Mouse (Mus musculus) CH12.LX (cell line): Measurements from ENCODE around the gene Plekha7. TPM values are rescaled to one million over a fixed set of nuclear protein-coding genes. Genes with fewer than 3 reads are reported as not detected.

Source experiments
- DNase-seq: peaks from one replicate; pipeline ENCODE4 v3.0.0-alpha.2; 2013; ENCODE audit errors: extremely low read depth
- H3K27ac ChIP-seq: 2 replicates; pipeline ENCODE4 v1.5.1; 2012; ENCODE audit warnings: low read depth, mild to moderate bottlenecking, control low read depth, moderate library complexity; ENCODE audit not compliant: insufficient read depth
- H3K27me3 ChIP-seq: replicated peaks from 2 replicates; pipeline ENCODE3; 2012; ENCODE audit warnings: inconsistent platforms
- H3K36me3 ChIP-seq, 2 experiments: replicated peaks in 1 of 2; 2 replicates each; pipeline versions ENCODE3 to v1.6.1; 2012; ENCODE audit warnings: inconsistent platforms in 1 of 2, low read length in 1 of 2, mild to moderate bottlenecking in 1 of 2, mixed read lengths in 1 of 2, moderate library complexity in 1 of 2; ENCODE audit not compliant: control insufficient read depth in 1 of 2, insufficient read depth in 1 of 2
- H3K4me1 ChIP-seq, 2 experiments: 2 replicates each; pipeline ENCODE4 v1.6.1; 2012; ENCODE audit warnings: inconsistent platforms in 1 of 2, moderate library complexity in 1 of 2; ENCODE audit not compliant: insufficient read depth in 2 of 2, control insufficient read depth in 1 of 2
- H3K4me2 ChIP-seq: 2 replicates; pipeline ENCODE4 v1.6.1; 2012; ENCODE audit warnings: low read depth, mild to moderate bottlenecking, control low read depth; ENCODE audit not compliant: poor library complexity, insufficient read depth, severe bottlenecking
- H3K4me3 ChIP-seq, 3 experiments: fragments of 150-350 bp in 1 of 3; sonication (generic) in 1 of 3; replicated peaks in 1 of 3; 2 replicates each; pipeline versions ENCODE3 to v1.5.1; 2011 to 2012; ENCODE audit warnings: low read depth in 2 of 3, low read length in 2 of 3, mild to moderate bottlenecking in 2 of 3, moderate library complexity in 2 of 3, control low read depth in 1 of 3, improper control_type of control experiment in 1 of 3, inconsistent platforms in 1 of 3, mixed read lengths in 1 of 3; ENCODE audit not compliant: poor library complexity in 1 of 3
- H3K79me2 ChIP-seq: replicated peaks from 2 replicates; pipeline ENCODE4 v1.6.1; 2012; ENCODE audit warnings: mild to moderate bottlenecking, moderate library complexity; ENCODE audit not compliant: control insufficient read depth, poor library complexity, insufficient read depth, severe bottlenecking; ENCODE audit errors: extremely low read depth
- H3K9ac ChIP-seq: 2 replicates; pipeline ENCODE4 v1.6.1; 2012; ENCODE audit warnings: low read depth, mild to moderate bottlenecking, control low read depth, moderate library complexity; ENCODE audit not compliant: insufficient read depth
- H3K9me3 ChIP-seq: replicated peaks from 2 replicates; pipeline ENCODE3; 2012; ENCODE audit warnings: low read length, inconsistent platforms, mixed read lengths
- BHLHE40 ChIP-seq: IDR thresholded peaks from 2 replicates; pipeline ENCODE4 v1.6.1; 2011; ENCODE audit warnings: mild to moderate bottlenecking, low read depth, low read length, improper control_type of control experiment
- CHD1 ChIP-seq: IDR thresholded peaks from 2 replicates; pipeline ENCODE4 v1.6.1; 2012; ENCODE audit warnings: low read depth, low read length, improper control_type of control experiment, inconsistent platforms
- CHD2 ChIP-seq: IDR thresholded peaks from 2 replicates; pipeline ENCODE4 v1.6.1; 2011; ENCODE audit warnings: low read length, improper control_type of control experiment
- CTCF ChIP-seq, 2 experiments: IDR thresholded peaks in 1 of 2; conservative IDR thresholded peaks in 1 of 2; 2 replicates each; pipeline ENCODE4 v1.5.1; 2011 to 2012; ENCODE audit warnings: low read depth in 2 of 2, low read length in 2 of 2, improper control_type of control experiment in 1 of 2, inconsistent platforms in 1 of 2, mild to moderate bottlenecking in 1 of 2, moderate library complexity in 1 of 2
- E2F4 ChIP-seq: IDR thresholded peaks from 2 replicates; pipeline ENCODE4 v1.6.1; 2011; ENCODE audit warnings: low read depth, low read length, improper control_type of control experiment; ENCODE audit not compliant: insufficient replicate concordance
- GABPA ChIP-seq: IDR thresholded peaks from 2 replicates; pipeline ENCODE4 v1.6.1; 2012; ENCODE audit warnings: low read depth, low read length, improper control_type of control experiment, inconsistent platforms; ENCODE audit not compliant: insufficient replicate concordance
- HCFC1 ChIP-seq: IDR thresholded peaks from 2 replicates; pipeline ENCODE4 v1.6.1; 2012; ENCODE audit warnings: low read depth, mild to moderate bottlenecking, inconsistent platforms, low read length, improper control_type of control experiment
- IRF4 ChIP-seq: IDR thresholded peaks from 2 replicates; pipeline ENCODE4 v1.6.1; 2014; ENCODE audit warnings: low read depth, mild to moderate bottlenecking, inconsistent platforms, low read length, improper control_type of control experiment
- JUN ChIP-seq: IDR thresholded peaks from 2 replicates; pipeline ENCODE4 v1.6.1; 2011; ENCODE audit warnings: low read depth, mild to moderate bottlenecking, low read length, improper control_type of control experiment, moderate library complexity; ENCODE audit not compliant: insufficient read depth
- MAX ChIP-seq: IDR thresholded peaks from 2 replicates; pipeline ENCODE4 v1.6.1; 2011; ENCODE audit warnings: low read length, improper control_type of control experiment
- MAZ ChIP-seq: IDR thresholded peaks from 2 replicates; pipeline ENCODE4 v1.6.1; 2012; ENCODE audit warnings: low read depth, mild to moderate bottlenecking, inconsistent platforms, low read length, improper control_type of control experiment, moderate library complexity
- MEF2A ChIP-seq: IDR thresholded peaks from 2 replicates; pipeline ENCODE4 v1.6.1; 2014; ENCODE audit warnings: low read depth, mild to moderate bottlenecking, inconsistent platforms, low read length, improper control_type of control experiment, borderline replicate concordance
- MYC ChIP-seq: IDR thresholded peaks from 2 replicates; pipeline ENCODE4 v1.6.1; 2011; ENCODE audit warnings: low read depth, mild to moderate bottlenecking, improper control_type of control experiment, low read length
- NELFE ChIP-seq: IDR thresholded peaks from 2 replicates; pipeline ENCODE4 v1.6.1; 2011; ENCODE audit warnings: low read depth, low read length, improper control_type of control experiment
- POLR2A ChIP-seq: IDR thresholded peaks from 2 replicates; pipeline ENCODE4 v1.6.1; 2011; ENCODE audit warnings: low read depth, mild to moderate bottlenecking, improper control_type of control experiment, low read length
- RAD21 ChIP-seq: IDR thresholded peaks from 2 replicates; pipeline ENCODE4 v1.6.1; 2011; ENCODE audit warnings: low read depth, mild to moderate bottlenecking, low read length, improper control_type of control experiment, moderate library complexity
- RCOR1 ChIP-seq: conservative IDR thresholded peaks from 2 replicates; pipeline ENCODE4 v1.6.1; 2012; ENCODE audit warnings: low read depth, mild to moderate bottlenecking, inconsistent platforms, low read length, improper control_type of control experiment
- SIN3A ChIP-seq: IDR thresholded peaks from 2 replicates; pipeline ENCODE4 v1.6.1; 2012; ENCODE audit warnings: low read length, improper control_type of control experiment, inconsistent platforms
- SMC3 ChIP-seq: IDR thresholded peaks from 2 replicates; pipeline ENCODE4 v1.6.1; 2011; ENCODE audit warnings: low read depth, low read length, improper control_type of control experiment
- TBP ChIP-seq: conservative IDR thresholded peaks from 2 replicates; pipeline ENCODE4 v1.6.1; 2011; ENCODE audit warnings: low read depth, low read length, improper control_type of control experiment
- USF1 ChIP-seq: IDR thresholded peaks from 2 replicates; pipeline ENCODE4 v1.6.1; 2014; ENCODE audit warnings: low read depth, mild to moderate bottlenecking, inconsistent platforms, low read length, improper control_type of control experiment
- USF2 ChIP-seq: conservative IDR thresholded peaks from 2 replicates; pipeline ENCODE4 v1.6.1; 2011; ENCODE audit warnings: low read depth, low read length, improper control_type of control experiment
- ZC3H11A ChIP-seq: IDR thresholded peaks from 2 replicates; pipeline ENCODE4 v1.6.1; 2012; ENCODE audit warnings: low read depth, mild to moderate bottlenecking, inconsistent platforms, low read length, improper control_type of control experiment
- ZKSCAN1 ChIP-seq: IDR thresholded peaks from 2 replicates; pipeline ENCODE4 v1.6.1; 2012; ENCODE audit warnings: low read depth, inconsistent platforms, low read length, improper control_type of control experiment, borderline replicate concordance
- ZMIZ1 ChIP-seq: IDR thresholded peaks from 2 replicates; pipeline ENCODE4 v1.6.1; 2012; ENCODE audit warnings: low read depth, mild to moderate bottlenecking, inconsistent platforms, low read length, improper control_type of control experiment
- ZNF384 ChIP-seq: IDR thresholded peaks from 2 replicates; pipeline ENCODE4 v1.6.1; 2012; ENCODE audit warnings: low read depth, low read length, improper control_type of control experiment, inconsistent platforms
- dilution Hi-C: fragments of 300-500 bp; cut with MboI; formaldehyde crosslinking; loops from 2 replicates; pipeline ENCODE4 v1.14.3; 2020; ENCODE audit warnings: low sequenced_read_pairs; ENCODE audit not compliant: extremely low pct_unique_long_range_greater_than_20kb, extremely low pct_ligation_motif_present
- in situ Hi-C: fragments of 300-500 bp; cut with MboI; formaldehyde crosslinking; loops from 3 replicates; pipeline ENCODE4 v1.14.3; 2019; ENCODE audit warnings: low sequenced_read_pairs, low pct_ligation_motif_present, low pct_unique_long_range_greater_than_20kb, mixed read lengths
- polyA plus RNA-seq: library from polyadenylated mRNA; unstranded; fragments of >175 nt; gene quantifications from 2 replicates; pipeline ENCODE4 v1.2.1, GENCODE M21; 2012; ENCODE audit warnings: low read depth; ENCODE audit not compliant: insufficient read length
- total RNA-seq, 2 experiments: library from RNA; depleted of rRNA; stranded (reverse); fragments of 300-350 nt in 1 of 2; fragments of >200 nt in 1 of 2; gene quantifications; 2 replicates each; pipeline ENCODE4 v1.2.3; 2012 to 2014

Gene Plekha7
- total and polyA plus RNA-seq, 3 experiments, result 0.59 to 1.5 (median 1.0) TPM

- peaks cover 36% of the 10 kb centered on the region for H3K27me3 ChIP-seq
- H3K4me3 ChIP-seq, result no peak overlapping the region
- no peaks in the 10 kb centered on the region for H3K36me3 ChIP-seq
- H3K9me3 ChIP-seq, result peaks cover 6% of the 10 kb centered on the region
- no peak overlapping the region for H3K4me2 ChIP-seq
- no peaks in the 10 kb centered on the region for H3K79me2 ChIP-seq
- DNase-seq, result no peak
- no peaks in the 10 kb centered on the region for H3K4me1 ChIP-seq
- dilution Hi-C loops (no loop called here), in situ Hi-C loops (no loop called here)
- TF ChIP-seq MYC, result no peak
- TF ChIP-seq POLR2A, result no peak
- no peak for TF ChIP-seq SIN3A
- TF ChIP-seq E2F4, result no peak
- no peak for TF ChIP-seq RCOR1
- TF ChIP-seq HCFC1, result no peak
- TF ChIP-seq NELFE, result no peak
- TF ChIP-seq IRF4, result no peak
- TF ChIP-seq GABPA, result no peak
- TF ChIP-seq ZC3H11A, result no peak
- TF ChIP-seq CTCF (conservative IDR thresholded peaks at IDR 0.05 in 1 of 2, IDR thresholded peaks at IDR 0.05 in 1 of 2; ENCODE audit: low read depth in 2 of 2, low read length in 2 of 2), result no peak
- TF ChIP-seq ZNF384, result no peak
- TF ChIP-seq ZKSCAN1, result no peak
- TF ChIP-seq CHD2, result no peak
- TF ChIP-seq JUN, result no peak
- TF ChIP-seq MAZ, result no peak
- no peak for TF ChIP-seq USF1
- no peak for TF ChIP-seq SMC3
- no peak for TF ChIP-seq RAD21
- no peak overlapping the region for H3K27ac ChIP-seq
- H3K9ac ChIP-seq, result no peak overlapping the region
These were observed 120.7 kb downstream of the Plekha7 start for GRCm38 (mm10) chr7:116187521-116187920.

- in situ Hi-C loops, result no loop called here
- TF ChIP-seq ZNF384, result no peak
- no peak for TF ChIP-seq IRF4
- no peak for TF ChIP-seq TBP
- TF ChIP-seq CHD1, result no peak
- TF ChIP-seq MEF2A, result no peak
- TF ChIP-seq ZMIZ1, result no peak
- TF ChIP-seq MAX, result no peak
- TF ChIP-seq BHLHE40, result no peak
- TF ChIP-seq USF2, result no peak
- TF ChIP-seq, all 38 proteins: peak for 0
- Histone ChIP-seq H3K4me1 (no peaks in the 10 kb centered on the region), H3K27ac (no peak overlapping the region), H3K27me3 (peaks cover 37% of the 10 kb centered on the region), H3K4me3 (no peak overlapping the region), H3K79me2 (no peaks in the 10 kb centered on the region), H3K36me3 (no peaks in the 10 kb centered on the region), H3K9me3 (peaks cover 6% of the 10 kb centered on the region), H3K4me2 (no peak overlapping the region), H3K9ac (no peak overlapping the region)
- DNase-seq, result no peak
- dilution Hi-C loops, result no loop called here
These were observed 121.3 kb downstream of the Plekha7 start for GRCm38 (mm10) chr7:116186847-116187246.
